Mouse (Mus musculus): ENCODE measurements at regions not wholly inside any gene's neighbourhood (a gene's known extent, or its start where the extent isn't known, plus 50 kb on each side); places are given as distances from the start of the nearest gene placed in this dataset.

DNA sequence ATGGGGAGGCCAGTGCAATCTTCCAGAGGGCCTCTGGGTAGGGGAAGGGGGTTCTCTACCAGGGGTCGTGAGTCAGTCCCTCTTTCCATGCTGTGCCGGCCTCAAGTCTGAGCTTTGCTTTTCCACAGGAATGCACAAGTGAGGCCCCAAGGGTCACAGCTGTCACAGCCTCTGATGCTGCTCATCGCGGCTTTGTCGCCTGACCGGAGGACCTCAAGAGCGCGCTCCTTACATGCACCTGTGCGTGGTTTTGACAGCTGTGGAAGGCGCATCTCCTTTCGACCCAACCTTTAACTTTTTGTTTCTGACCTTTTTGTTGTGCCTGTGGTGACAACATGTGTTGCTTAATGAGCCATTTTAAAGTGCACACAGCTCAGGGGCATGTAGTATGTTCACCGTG is 258.3 kb downstream of the Uaca start:
- dilution Hi-C loops (cut with MboI; ENCODE audit: extremely low pct_ligation_motif_present, extremely low pct_unique_long_range_greater_than_20kb, low sequenced_read_pairs), result no loop called here
- no peak overlapping the region for H3K4me3 ChIP-seq (replicated peaks in 1 of 3; ENCODE audit: low read depth in 2 of 3, low read length in 2 of 3, poor library complexity in 1 of 3)
- H3K79me2 ChIP-seq (replicated peaks; ENCODE audit: control insufficient read depth, extremely low read depth, insufficient read depth, poor library complexity, severe bottlenecking), result no peaks in the 10 kb centered on the region
- H3K9ac ChIP-seq (ENCODE audit: insufficient read depth, low read depth), result no peak overlapping the region
- H3K27me3 ChIP-seq (replicated peaks), result peaks cover 13% of the 10 kb centered on the region
- peaks cover 27 to 56% of the 10 kb centered on the region in 2 experiments for H3K4me1 ChIP-seq (ENCODE audit: control insufficient read depth in 1 of 2, insufficient read depth in 2 of 2)
- H3K36me3 ChIP-seq (replicated peaks in 1 of 2; ENCODE audit: control insufficient read depth in 1 of 2, insufficient read depth in 1 of 2, low read length in 1 of 2), result no peaks in the 10 kb centered on the region
- in situ Hi-C loops (cut with MboI; ENCODE audit: low pct_ligation_motif_present, low pct_unique_long_range_greater_than_20kb, low sequenced_read_pairs), result loop anchor here (25.0 kb wide), 1 partner anchor 235 kb away; no protein-coding TSS in a partner anchor
- peak; percentile 64 for TF ChIP-seq BHLHE40 (IDR thresholded peaks at IDR 0.05; ENCODE audit: low read depth, low read length)
- TF ChIP-seq USF2 (conservative IDR thresholded peaks at IDR 0.05; ENCODE audit: low read depth, low read length), result no peak
- DNase-seq (ENCODE audit: extremely low read depth), result peak; percentile 35
- no peak overlapping the region for H3K4me2 ChIP-seq (ENCODE audit: insufficient read depth, low read depth, poor library complexity, severe bottlenecking)
- peaks cover 15% of the 10 kb centered on the region for H3K9me3 ChIP-seq (replicated peaks; ENCODE audit: low read length)
- H3K27ac ChIP-seq (ENCODE audit: insufficient read depth, low read depth), result no peak overlapping the region

DNA sequence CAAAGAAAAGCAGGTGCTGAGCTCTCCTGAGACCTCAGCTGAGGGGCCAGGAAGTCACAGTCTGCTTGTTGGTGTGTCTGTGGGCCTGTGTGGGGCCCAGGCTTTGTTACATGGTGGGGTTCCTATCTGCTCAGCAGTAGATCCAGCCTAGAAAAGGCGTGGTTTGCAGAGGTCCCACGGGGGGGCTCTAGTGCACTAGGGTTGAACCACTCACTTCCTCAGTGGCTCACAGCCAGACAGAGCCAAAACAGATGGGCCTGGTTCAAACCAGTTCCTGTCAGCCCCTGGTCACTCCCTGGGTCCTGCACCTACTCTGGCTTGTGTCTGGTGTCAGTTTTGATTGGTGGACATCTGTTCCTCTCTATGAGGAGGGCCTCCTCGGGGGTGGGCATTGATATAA is 260.1 kb downstream of the Uaca start:
- H3K4me1 ChIP-seq (ENCODE audit: control insufficient read depth in 1 of 2, insufficient read depth in 2 of 2), result peaks cover 29 to 57% of the 10 kb centered on the region in 2 experiments
- H3K4me3 ChIP-seq (replicated peaks in 1 of 3; ENCODE audit: low read depth in 2 of 3, low read length in 2 of 3, poor library complexity in 1 of 3), result no peak overlapping the region
- H3K9me3 ChIP-seq (replicated peaks; ENCODE audit: low read length), result peaks cover 18% of the 10 kb centered on the region
- DNase-seq (ENCODE audit: extremely low read depth), result peak; percentile 96
- H3K4me2 ChIP-seq (ENCODE audit: insufficient read depth, low read depth, poor library complexity, severe bottlenecking), result 0 out of 2 replicates have a peak overlapping the region, but pooled peaks have one; percentile 18
- TF ChIP-seq USF2 (conservative IDR thresholded peaks at IDR 0.05; ENCODE audit: low read depth, low read length), result no peak
- no peak for TF ChIP-seq ZC3H11A (IDR thresholded peaks at IDR 0.05; ENCODE audit: low read depth, low read length)
- TF ChIP-seq POLR2AphosphoS2 (IDR thresholded peaks at IDR 0.05; ENCODE audit: low read depth, low read length), result no peak
- peak in 1 of 2 experiments; percentile 61; a peak in 2 of 4 replicates for TF ChIP-seq CTCF (conservative IDR thresholded peaks at IDR 0.05 in 1 of 2, IDR thresholded peaks at IDR 0.05 in 1 of 2; ENCODE audit: low read depth in 2 of 2, low read length in 2 of 2)
- peak; percentile 61; the same call in 1 of the 2 replicates for TF ChIP-seq EP300 (IDR thresholded peaks at IDR 0.05; ENCODE audit: low read length)
- TF ChIP-seq CHD1 (IDR thresholded peaks at IDR 0.05; ENCODE audit: low read depth, low read length), result no peak
- peak; percentile 45 for TF ChIP-seq IRF4 (IDR thresholded peaks at IDR 0.05; ENCODE audit: low read depth, low read length)
- no peak for TF ChIP-seq MAFK (IDR thresholded peaks at IDR 0.05; ENCODE audit: insufficient replicate concordance, low read length)
- TF ChIP-seq ELF1 (IDR thresholded peaks at IDR 0.05; ENCODE audit: low read depth, low read length), result peak; percentile 51
- peak; percentile 44 for TF ChIP-seq ETS1 (conservative IDR thresholded peaks at IDR 0.05; ENCODE audit: low read depth, low read length)
- TF ChIP-seq RAD21 (IDR thresholded peaks at IDR 0.05; ENCODE audit: low read depth, low read length), result peak; percentile 67
- no peak for TF ChIP-seq HCFC1 (IDR thresholded peaks at IDR 0.05; ENCODE audit: low read depth, low read length)
- no peak for TF ChIP-seq MYC (IDR thresholded peaks at IDR 0.05; ENCODE audit: low read depth, low read length)
- TF ChIP-seq USF1 (IDR thresholded peaks at IDR 0.05; ENCODE audit: low read depth, low read length), result no peak
- TF ChIP-seq TCF12 (IDR thresholded peaks at IDR 0.05; ENCODE audit: low read depth, low read length), result peak; percentile 40; the same call in 1 of the 2 replicates
- no peak for TF ChIP-seq TBP (conservative IDR thresholded peaks at IDR 0.05; ENCODE audit: low read depth, low read length)
- no peak for TF ChIP-seq CHD2 (IDR thresholded peaks at IDR 0.05; ENCODE audit: low read length)
- no peak for TF ChIP-seq ZMIZ1 (IDR thresholded peaks at IDR 0.05; ENCODE audit: low read depth, low read length)
- TF ChIP-seq NELFE (IDR thresholded peaks at IDR 0.05; ENCODE audit: low read depth, low read length), result no peak
- TF ChIP-seq MAZ (IDR thresholded peaks at IDR 0.05; ENCODE audit: low read depth, low read length), result no peak
- TF ChIP-seq BHLHE40 (IDR thresholded peaks at IDR 0.05; ENCODE audit: low read depth, low read length), result peak; percentile 44; the same call in 1 of the 2 replicates
- peak; percentile 43 for TF ChIP-seq SMC3 (IDR thresholded peaks at IDR 0.05; ENCODE audit: low read depth, low read length)
- TF ChIP-seq KAT2A (IDR thresholded peaks at IDR 0.05; ENCODE audit: insufficient replicate concordance, low read length), result no peak
- TF ChIP-seq PAX5 (IDR thresholded peaks at IDR 0.05; ENCODE audit: low read length), result no peak
- TF ChIP-seq UBTF (IDR thresholded peaks at IDR 0.05; ENCODE audit: low read depth, low read length), result no peak
- dilution Hi-C loops (cut with MboI; ENCODE audit: extremely low pct_ligation_motif_present, extremely low pct_unique_long_range_greater_than_20kb, low sequenced_read_pairs), result no loop called here
- H3K27ac ChIP-seq (ENCODE audit: insufficient read depth, low read depth), result no peak overlapping the region
- in situ Hi-C loops (cut with MboI; ENCODE audit: low pct_ligation_motif_present, low pct_unique_long_range_greater_than_20kb, low sequenced_read_pairs), result loop anchor here (25.0 kb wide), 1 partner anchor 233 kb away; no protein-coding TSS in a partner anchor
- no peak overlapping the region for H3K9ac ChIP-seq (ENCODE audit: insufficient read depth, low read depth)
- H3K36me3 ChIP-seq (replicated peaks in 1 of 2; ENCODE audit: control insufficient read depth in 1 of 2, insufficient read depth in 1 of 2, low read length in 1 of 2), result no peaks in the 10 kb centered on the region
- H3K27me3 ChIP-seq (replicated peaks), result peaks cover 11% of the 10 kb centered on the region
- no peaks in the 10 kb centered on the region for H3K79me2 ChIP-seq (replicated peaks; ENCODE audit: control insufficient read depth, extremely low read depth, insufficient read depth, poor library complexity, severe bottlenecking)
